Mouse (Mus musculus) limb, embryonic 14.5 days (tissue): ENCODE measurements at regions not wholly inside any gene's neighbourhood (a gene's known extent, or its start where the extent isn't known, plus 50 kb on each side); places are given as distances from the start of the nearest gene placed in this dataset.
A peak's percentile ranks its signal among the peaks of the same experiment; 100 is the strongest.

Source experiments
- ATAC-seq: fragments of 200-750 bp; cut with Nextera tagmentation; 2 replicates; pipeline ENCODE4 v1.8.0; 2017; ENCODE audit warnings: low read depth, moderate number of reproducible peaks, moderate TSS enrichment; ENCODE audit not compliant: low FRiP score
- DNase-seq: peaks from one replicate; pipeline ENCODE4 v3.0.0-alpha.2; 2015; ENCODE audit warnings: low spot score
- H3K27ac ChIP-seq: fragments of 300-500 bp; sonication (generic); replicated peaks from 2 replicates; pipeline ENCODE4 v1.5.1; 2014; ENCODE audit warnings: low read depth, mild to moderate bottlenecking, low read length, moderate library complexity, mixed read lengths
- H3K27me3 ChIP-seq: fragments of 300-500 bp; sonication (generic); 2 replicates; pipeline ENCODE4 v1.6.1; 2014; ENCODE audit warnings: low read length, mixed read lengths; ENCODE audit not compliant: control insufficient read depth, insufficient read depth
- H3K36me3 ChIP-seq: fragments of 300-500 bp; sonication (generic); 2 replicates; pipeline ENCODE4 v1.6.1; 2014; ENCODE audit warnings: mild to moderate bottlenecking, low read length, moderate library complexity, mixed read lengths; ENCODE audit not compliant: control insufficient read depth, insufficient read depth
- H3K4me1 ChIP-seq: fragments of 300-500 bp; sonication (generic); 2 replicates; pipeline ENCODE4 v1.6.1; 2014; ENCODE audit warnings: antibody characterized with exemption, low read length, mixed read lengths; ENCODE audit not compliant: control insufficient read depth, insufficient read depth
- H3K4me2 ChIP-seq: fragments of 300-500 bp; sonication (generic); replicated peaks from 2 replicates; pipeline ENCODE4 v1.6.1; 2014; ENCODE audit warnings: low read depth, mild to moderate bottlenecking, low read length, moderate library complexity; ENCODE audit not compliant: severe bottlenecking
- H3K4me3 ChIP-seq: fragments of 300-500 bp; sonication (generic); replicated peaks from 2 replicates; pipeline ENCODE4 v1.5.1; 2014; ENCODE audit warnings: low read length
- H3K9ac ChIP-seq: fragments of 300-500 bp; sonication (generic); 2 replicates; pipeline ENCODE4 v1.6.1; 2014; ENCODE audit warnings: mild to moderate bottlenecking, low read depth, low read length, moderate library complexity; ENCODE audit not compliant: severe bottlenecking
- H3K9me3 ChIP-seq: fragments of 300-500 bp; sonication (generic); 2 replicates; pipeline ENCODE4 v1.6.1; 2016; ENCODE audit warnings: low read length; ENCODE audit not compliant: control insufficient read depth
- POLR2A ChIP-seq: fragments of 200-500 bp; IDR thresholded peaks from 2 replicates; pipeline ENCODE4 v1.8.0; 2012; ENCODE audit warnings: inconsistent platforms, mild to moderate bottlenecking, moderate library complexity, borderline replicate concordance; ENCODE audit not compliant: insufficient read depth, insufficient read length; ENCODE audit errors: extremely low read depth
- WGBS: fragments of 180-500 bp; shearing (Covaris S2); extraction: QIAGEN DNeasy Blood & Tissue Kit; methylation state at CpG from one replicate; pipeline ENCODE4 v1.1.7; 2014; 5-methylcytosine and 5-hydroxymethylcytosine counted together

DNA sequence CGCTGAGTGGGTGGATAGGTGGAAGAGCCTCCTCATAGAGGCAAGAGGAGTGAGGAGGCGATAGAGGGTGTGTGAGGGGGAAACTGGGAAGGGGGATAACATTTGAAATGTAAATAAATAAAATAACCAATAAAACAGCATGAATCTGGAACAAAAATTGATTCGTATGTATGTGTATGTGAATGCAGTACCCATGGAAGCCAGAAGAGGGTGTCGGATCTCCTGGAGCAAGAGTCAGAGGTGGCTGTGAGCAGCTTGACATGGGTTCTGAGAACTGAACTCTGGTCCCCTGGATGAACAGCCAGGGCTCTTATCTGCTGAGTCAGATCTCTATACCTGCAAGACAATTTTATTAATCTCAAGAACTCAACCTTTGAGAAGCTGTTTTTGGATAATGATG is 81.4 kb downstream of the Tfap2b start:
- Histone ChIP-seq H3K4me1 (no peaks in the 10 kb centered on the region), H3K36me3 (no peaks in the 10 kb centered on the region), H3K27ac (no peak overlapping the region), H3K9ac (no peak overlapping the region), H3K9me3 (no peaks in the 10 kb centered on the region), H3K4me3 (no peak overlapping the region), H3K27me3 (no peaks in the 10 kb centered on the region), H3K4me2 (no peak overlapping the region)
- 85% methylated on average over 4 of the region's 4 CpGs for WGBS
- no peak for ATAC-seq
- TF ChIP-seq POLR2A: no peak
- DNase-seq: no peak

DNA sequence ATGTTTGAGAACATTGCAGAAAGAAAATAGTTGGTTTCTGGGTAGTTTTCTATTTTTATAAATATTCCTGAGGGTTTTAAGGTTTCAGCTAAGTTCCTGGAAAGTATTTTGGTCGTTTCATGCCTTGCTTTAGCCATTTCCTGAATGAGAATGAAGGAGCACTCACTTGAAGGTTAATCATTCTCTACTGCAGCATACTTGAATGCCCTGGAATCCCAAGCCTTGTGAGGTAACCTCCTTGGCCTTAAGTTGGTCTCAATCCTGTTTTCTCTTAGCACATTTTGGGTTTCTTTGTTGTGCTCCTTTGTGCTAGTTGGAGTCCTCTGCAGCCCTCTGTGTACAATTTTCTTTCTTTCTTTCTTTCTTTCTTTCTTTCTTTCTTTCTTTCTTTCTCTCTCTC is 112.9 kb downstream of the Tfap2b start:
- Histone ChIP-seq H3K27me3 (no peaks in the 10 kb centered on the region), H3K9ac (no peak overlapping the region), H3K4me2 (no peak overlapping the region), H3K9me3 (no peaks in the 10 kb centered on the region), H3K27ac (no peak overlapping the region), H3K4me3 (no peak overlapping the region), H3K36me3 (no peaks in the 10 kb centered on the region), H3K4me1 (no peaks in the 10 kb centered on the region)
- no peak for DNase-seq
- TF ChIP-seq POLR2A: no peak
- WGBS: 20% methylated on average over 1 of the region's 1 CpGs
- no peak for ATAC-seq

DNA sequence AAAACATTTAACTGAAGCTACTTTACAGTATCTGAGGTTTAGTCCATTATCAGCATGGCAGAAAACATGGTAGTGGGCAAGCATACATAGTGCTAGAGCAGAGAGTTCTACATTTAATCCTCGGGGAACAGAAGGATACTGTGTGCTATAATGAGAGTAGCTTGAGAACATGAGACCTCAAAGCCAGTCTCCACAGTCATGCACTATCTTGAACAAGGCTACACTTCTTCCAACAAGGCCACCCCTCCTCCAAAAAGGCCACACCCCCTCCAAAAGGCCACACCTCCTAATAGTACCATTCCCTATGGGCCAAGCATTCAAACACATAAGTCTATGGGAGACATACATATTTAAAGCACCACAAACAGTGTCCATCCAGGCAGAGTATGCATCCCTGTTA is 127.3 kb downstream of the Tfap2b start:
- no peak overlapping the region for H3K9ac ChIP-seq
- DNase-seq (no peak), ATAC-seq (no peak)
- H3K4me1 ChIP-seq: no peaks in the 10 kb centered on the region
- no peak overlapping the region for H3K4me3 ChIP-seq
- WGBS: 92% methylated on average over 1 of the region's 1 CpGs
- H3K4me2 ChIP-seq: no peak overlapping the region
- no peaks in the 10 kb centered on the region for H3K9me3 ChIP-seq
- TF ChIP-seq POLR2A: no peak
- no peaks in the 10 kb centered on the region for H3K36me3 ChIP-seq
- no peaks in the 10 kb centered on the region; the same call in 1 of the 2 replicates for H3K27me3 ChIP-seq
- H3K27ac ChIP-seq: no peak overlapping the region

DNA sequence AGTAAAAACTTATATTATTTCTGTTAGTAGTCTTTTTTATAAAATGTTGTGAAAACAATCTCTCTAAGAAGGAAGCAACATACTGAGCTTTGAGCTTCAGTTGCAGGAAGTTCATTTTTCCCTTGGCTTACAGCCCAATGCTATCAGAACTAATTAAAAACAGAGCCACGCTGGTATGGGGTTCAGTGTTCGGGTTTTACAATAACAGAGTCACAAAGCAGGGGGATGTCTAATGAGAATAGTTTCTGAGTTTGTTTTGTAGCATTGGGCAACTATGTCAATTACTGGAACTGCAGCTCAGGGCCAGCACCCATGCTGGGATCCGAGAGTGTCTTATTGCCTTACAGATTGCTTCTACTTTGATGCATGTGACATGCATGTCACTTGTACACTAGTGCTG is 128.5 kb downstream of the Tfap2b start:
- no peak overlapping the region for H3K4me2 ChIP-seq
- DNase-seq: peak; percentile 25
- H3K27ac ChIP-seq: no peak overlapping the region
- ATAC-seq: no peak
- no peak overlapping the region for H3K4me3 ChIP-seq
- no peaks in the 10 kb centered on the region; the same call in 1 of the 2 replicates for H3K27me3 ChIP-seq
- no peak overlapping the region for H3K9ac ChIP-seq
- no peaks in the 10 kb centered on the region for H3K4me1 ChIP-seq
- H3K36me3 ChIP-seq: no peaks in the 10 kb centered on the region
- no peaks in the 10 kb centered on the region for H3K9me3 ChIP-seq
- no peak for TF ChIP-seq POLR2A
- WGBS: 13% methylated on average over 3 of the region's 3 CpGs

DNA sequence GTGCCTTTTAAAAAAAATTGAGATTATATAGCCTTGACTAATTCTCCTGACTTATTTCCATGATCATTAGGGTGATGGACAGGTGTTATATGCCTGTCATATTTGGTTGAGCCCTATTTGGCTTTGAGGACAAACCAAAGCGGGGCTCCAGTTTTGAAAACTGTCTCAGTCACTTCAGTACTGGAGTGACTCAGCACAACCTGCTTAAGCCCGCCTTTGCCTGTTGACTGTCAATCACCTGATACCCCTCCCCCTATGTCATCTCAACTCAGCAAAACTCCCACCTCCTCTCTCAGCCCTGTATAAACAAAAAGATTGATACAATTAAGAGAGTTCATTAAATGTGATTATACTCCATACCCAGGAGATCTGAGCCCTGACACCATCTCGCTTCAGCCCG is 135.7 kb downstream of the Tfap2b start:
- no peak for TF ChIP-seq POLR2A
- Histone ChIP-seq H3K9me3 (no peaks in the 10 kb centered on the region), H3K36me3 (no peaks in the 10 kb centered on the region), H3K4me3 (no peak overlapping the region), H3K4me1 (no peaks in the 10 kb centered on the region), H3K9ac (no peak overlapping the region), H3K27me3 (peaks cover 5% of the 10 kb centered on the region; the same call in 1 of the 2 replicates), H3K4me2 (no peak overlapping the region), H3K27ac (no peak overlapping the region)
- DNase-seq: no peak
- no peak for ATAC-seq
- 85% methylated on average over 4 of the region's 4 CpGs for WGBS

DNA sequence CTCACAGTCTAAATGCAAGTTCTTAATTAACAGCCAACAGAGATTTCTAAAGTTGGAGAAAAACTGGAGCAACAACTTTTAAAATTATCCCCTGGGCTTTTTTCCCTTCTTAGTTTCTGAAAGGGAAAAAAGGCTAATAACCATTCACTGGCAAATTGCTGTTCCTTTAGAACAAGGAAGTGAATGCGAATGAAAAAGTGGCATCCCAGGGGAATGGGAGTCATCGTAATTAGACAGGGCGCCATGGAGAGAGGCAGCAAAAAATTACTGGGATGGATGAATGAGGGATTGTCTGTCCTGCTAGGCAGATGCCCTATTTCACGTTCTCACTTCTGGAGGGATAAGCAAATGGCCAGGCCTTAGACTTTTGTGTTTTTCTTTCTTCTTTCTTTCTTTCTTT is 141.8 kb downstream of the Tfap2b start:
- Histone ChIP-seq H3K4me2 (no peak overlapping the region), H3K36me3 (no peaks in the 10 kb centered on the region), H3K4me1 (no peaks in the 10 kb centered on the region), H3K9me3 (no peaks in the 10 kb centered on the region), H3K9ac (no peak overlapping the region), H3K4me3 (no peak overlapping the region), H3K27ac (no peak overlapping the region), H3K27me3 (no peaks in the 10 kb centered on the region)
- ATAC-seq (no peak), DNase-seq (no peak)
- no peak for TF ChIP-seq POLR2A
- WGBS: 57% methylated on average over 4 of the region's 4 CpGs
